Mouse (Mus musculus): Measurements from ENCODE around the gene Pdzd7. TPM values are rescaled to one million over a fixed set of nuclear protein-coding genes. Genes with fewer than 3 reads are reported as not detected.

Gene Pdzd7
- polyA plus RNA-seq, 1 experiment from 2014 or later: not detected

GRCm38 (mm10) chr19:45026958-45027670 is 18.4 kb downstream of the Pdzd7 start:
- no peak overlapping the region for H3K9ac ChIP-seq
- H3K27ac ChIP-seq: no peak overlapping the region

GRCm38 (mm10) chr19:45025937-45026568 is 19.5 kb downstream of the Pdzd7 start:
- no peak overlapping the region for H3K4me3 ChIP-seq
- no peak overlapping the region for H3K9ac ChIP-seq
- peaks cover 8% of the 10 kb centered on the region; the same call in 1 of the 2 replicates for H3K27me3 ChIP-seq (replicated peaks)
- H3K36me3 ChIP-seq: peaks cover 56% of the 10 kb centered on the region
- WGBS (ENCODE audit: insufficient replicate concordance): 90% methylated on average over 37 of the region's 37 CpGs
- H3K4me2 ChIP-seq: no peak overlapping the region
- no peak for ATAC-seq
- no peak overlapping the region for H3K27ac ChIP-seq
- H3K9me3 ChIP-seq (replicated peaks): no peaks in the 10 kb centered on the region
- peaks cover 15% of the 10 kb centered on the region for H3K4me1 ChIP-seq

More at GRCm38 (mm10) chr19:45026958-45027670, 18.4 kb downstream of the Pdzd7 start:
- 70% methylated on average over 6 of the region's 6 CpGs for WGBS (ENCODE audit: insufficient replicate concordance)
- peaks cover 8% of the 10 kb centered on the region; the same call in 1 of the 2 replicates for H3K27me3 ChIP-seq (replicated peaks)
- H3K4me1 ChIP-seq: peaks cover 18% of the 10 kb centered on the region
- H3K4me3 ChIP-seq: no peak overlapping the region
- H3K9me3 ChIP-seq (replicated peaks): no peaks in the 10 kb centered on the region
- peaks cover 49% of the 10 kb centered on the region for H3K36me3 ChIP-seq
- no peak overlapping the region for H3K4me2 ChIP-seq
- no peak for ATAC-seq

- 87% methylated on average over 20 of the region's 20 CpGs for WGBS (ENCODE audit: insufficient replicate concordance)
Measured at GRCm38 (mm10) chr19:45024775-45025174, 20.7 kb downstream of the Pdzd7 start.

GRCm38 (mm10) chr19:45023993-45024392 is 21.5 kb downstream of the Pdzd7 start:
- Histone ChIP-seq H3K36me3 (peaks cover 57% of the 10 kb centered on the region), H3K4me1 (peaks cover 21% of the 10 kb centered on the region), H3K9ac (no peak overlapping the region), H3K4me2 (no peak overlapping the region), H3K27ac (no peak overlapping the region), H3K9me3 (replicated peaks) (no peaks in the 10 kb centered on the region), H3K4me3 (no peak overlapping the region), H3K27me3 (replicated peaks) (peaks cover 6% of the 10 kb centered on the region; the same call in 1 of the 2 replicates)
- ATAC-seq: no peak
- 72% methylated on average over 11 of the region's 11 CpGs for WGBS (ENCODE audit: insufficient replicate concordance)

More at GRCm38 (mm10) chr19:45024775-45025174, 20.7 kb downstream of the Pdzd7 start:
- Histone ChIP-seq H3K4me1 (peaks cover 15% of the 10 kb centered on the region), H3K9ac (no peak overlapping the region), H3K27me3 (replicated peaks) (peaks cover 8% of the 10 kb centered on the region; the same call in 1 of the 2 replicates), H3K36me3 (peaks cover 57% of the 10 kb centered on the region), H3K4me2 (no peak overlapping the region), H3K9me3 (replicated peaks) (no peaks in the 10 kb centered on the region), H3K27ac (no peak overlapping the region), H3K4me3 (no peak overlapping the region)
- ATAC-seq: no peak

GRCm38 (mm10) chr19:45021362-45021761 is 24.2 kb downstream of the Pdzd7 start:
- peaks cover 47% of the 10 kb centered on the region for H3K4me1 ChIP-seq
- H3K4me3 ChIP-seq: no peak overlapping the region
- H3K9me3 ChIP-seq (replicated peaks): no peaks in the 10 kb centered on the region
- H3K9ac ChIP-seq: no peak overlapping the region
- no peak overlapping the region for H3K4me2 ChIP-seq
- peaks cover 3% of the 10 kb centered on the region; the same call in 1 of the 2 replicates for H3K27me3 ChIP-seq (replicated peaks)
- H3K27ac ChIP-seq: no peak overlapping the region
- WGBS (ENCODE audit: insufficient replicate concordance): 76% methylated on average over 15 of the region's 15 CpGs
- ATAC-seq: no peak
- peaks cover 42% of the 10 kb centered on the region for H3K36me3 ChIP-seq

GRCm38 (mm10) chr19:45020348-45020747 is 25.2 kb downstream of the Pdzd7 start:
- H3K4me2 ChIP-seq: 0 out of 2 replicates have a peak overlapping the region, but pooled peaks have one; percentile 12
- no peak for ATAC-seq
- WGBS (ENCODE audit: insufficient replicate concordance): 63% methylated on average over 6 of the region's 6 CpGs
- H3K9me3 ChIP-seq (replicated peaks): no peaks in the 10 kb centered on the region
- H3K27me3 ChIP-seq (replicated peaks): peaks cover 3% of the 10 kb centered on the region; the same call in 1 of the 2 replicates
- H3K4me3 ChIP-seq: no peak overlapping the region
- no peak overlapping the region for H3K9ac ChIP-seq
- peaks cover 57% of the 10 kb centered on the region for H3K4me1 ChIP-seq
- H3K27ac ChIP-seq: no peak overlapping the region
- H3K36me3 ChIP-seq: peaks cover 32% of the 10 kb centered on the region

GRCm38 (mm10) chr19:45018351-45018831 is 27.1 kb downstream of the Pdzd7 start:
- Histone ChIP-seq H3K27me3 (replicated peaks) (peaks cover 3% of the 10 kb centered on the region; the same call in 1 of the 2 replicates), H3K36me3 (peaks cover 15% of the 10 kb centered on the region), H3K4me2 (peak overlapping the region; percentile 93), H3K9me3 (replicated peaks) (no peaks in the 10 kb centered on the region), H3K9ac (peak overlapping the region; percentile 69), H3K4me3 (peak overlapping the region; percentile 66), H3K27ac (peak overlapping the region; percentile 79), H3K4me1 (peaks cover 77% of the 10 kb centered on the region)
- ATAC-seq: no peak
- 14% methylated on average over 12 of the region's 13 CpGs for WGBS (ENCODE audit: insufficient replicate concordance)

- Histone ChIP-seq H3K9ac (peak overlapping the region; percentile 69), H3K4me3 (peak overlapping the region; percentile 66), H3K4me1 (peaks cover 82% of the 10 kb centered on the region), H3K4me2 (peak overlapping the region; percentile 93), H3K36me3 (peaks cover 14% of the 10 kb centered on the region), H3K9me3 (replicated peaks) (no peaks in the 10 kb centered on the region), H3K27me3 (replicated peaks) (peaks cover 3% of the 10 kb centered on the region; the same call in 1 of the 2 replicates), H3K27ac (peak overlapping the region; percentile 79)
- peak; percentile 41 for ATAC-seq
- WGBS (ENCODE audit: insufficient replicate concordance): under 1% methylated on average over 45 of the region's 48 CpGs
Measured at GRCm38 (mm10) chr19:45017909-45018308, 27.6 kb downstream of the Pdzd7 start.

- under 1% methylated on average over 27 of the region's 27 CpGs for WGBS (ENCODE audit: insufficient replicate concordance)
Measured at GRCm38 (mm10) chr19:45017216-45017771, 28.2 kb downstream of the Pdzd7 start.

GRCm38 (mm10) chr19:45016341-45017215 is 28.9 kb downstream of the Pdzd7 start:
- peaks cover 82% of the 10 kb centered on the region for H3K4me1 ChIP-seq
- no peak for ATAC-seq
- WGBS (ENCODE audit: insufficient replicate concordance): 3% methylated on average over 17 of the region's 18 CpGs

More at GRCm38 (mm10) chr19:45017216-45017771, 28.2 kb downstream of the Pdzd7 start:
- Histone ChIP-seq H3K9me3 (replicated peaks) (no peaks in the 10 kb centered on the region), H3K27ac (peak overlapping the region; percentile 79), H3K36me3 (peaks cover 12% of the 10 kb centered on the region), H3K4me2 (peak overlapping the region; percentile 93), H3K4me3 (peak overlapping the region; percentile 66), H3K9ac (peak overlapping the region; percentile 69), H3K4me1 (peaks cover 82% of the 10 kb centered on the region), H3K27me3 (replicated peaks) (peaks cover 3% of the 10 kb centered on the region; the same call in 1 of the 2 replicates)
- ATAC-seq: peak; percentile 41

More at GRCm38 (mm10) chr19:45016341-45017215, 28.9 kb downstream of the Pdzd7 start:
- Histone ChIP-seq H3K4me2 (peak overlapping the region; percentile 93), H3K27ac (peak overlapping the region; percentile 79), H3K36me3 (peaks cover 16% of the 10 kb centered on the region), H3K27me3 (replicated peaks) (peaks cover 3% of the 10 kb centered on the region; the same call in 1 of the 2 replicates), H3K4me3 (peak overlapping the region; percentile 66), H3K9ac (peak overlapping the region; percentile 70), H3K9me3 (replicated peaks) (no peaks in the 10 kb centered on the region)
